Mouse (Mus musculus) frontal cortex, postnatal 25 days (tissue): Measurements from ENCODE around the gene Paxbp1.

Source experiments
- DNase-seq, 2 experiments: peaks; one replicate each; pipeline ENCODE4 v3.0.0; 2022; ENCODE audit warnings: low spot score in 2 of 2

Paxbp1 gene

DNA sequence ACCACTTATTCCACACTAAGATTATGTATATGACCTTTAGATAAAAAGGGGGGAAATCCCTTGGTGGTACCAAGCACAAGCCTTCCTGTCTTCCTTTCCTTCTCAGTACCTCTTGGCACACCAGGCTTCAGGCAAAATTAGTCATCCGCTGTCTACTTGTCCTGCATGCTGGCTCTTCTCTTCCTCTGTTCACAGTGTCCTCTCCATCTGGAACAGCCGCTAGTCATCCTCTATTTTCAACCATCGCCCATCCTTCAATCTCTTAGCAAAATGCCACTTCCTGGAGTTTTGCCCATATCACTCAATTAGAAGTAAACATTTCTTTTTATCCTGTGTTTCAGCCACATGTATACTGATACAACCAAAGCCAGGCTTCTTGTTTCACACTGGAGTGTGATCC lies 46.5 kb downstream of the Paxbp1 start:
- DNase-seq = no peak

DNA sequence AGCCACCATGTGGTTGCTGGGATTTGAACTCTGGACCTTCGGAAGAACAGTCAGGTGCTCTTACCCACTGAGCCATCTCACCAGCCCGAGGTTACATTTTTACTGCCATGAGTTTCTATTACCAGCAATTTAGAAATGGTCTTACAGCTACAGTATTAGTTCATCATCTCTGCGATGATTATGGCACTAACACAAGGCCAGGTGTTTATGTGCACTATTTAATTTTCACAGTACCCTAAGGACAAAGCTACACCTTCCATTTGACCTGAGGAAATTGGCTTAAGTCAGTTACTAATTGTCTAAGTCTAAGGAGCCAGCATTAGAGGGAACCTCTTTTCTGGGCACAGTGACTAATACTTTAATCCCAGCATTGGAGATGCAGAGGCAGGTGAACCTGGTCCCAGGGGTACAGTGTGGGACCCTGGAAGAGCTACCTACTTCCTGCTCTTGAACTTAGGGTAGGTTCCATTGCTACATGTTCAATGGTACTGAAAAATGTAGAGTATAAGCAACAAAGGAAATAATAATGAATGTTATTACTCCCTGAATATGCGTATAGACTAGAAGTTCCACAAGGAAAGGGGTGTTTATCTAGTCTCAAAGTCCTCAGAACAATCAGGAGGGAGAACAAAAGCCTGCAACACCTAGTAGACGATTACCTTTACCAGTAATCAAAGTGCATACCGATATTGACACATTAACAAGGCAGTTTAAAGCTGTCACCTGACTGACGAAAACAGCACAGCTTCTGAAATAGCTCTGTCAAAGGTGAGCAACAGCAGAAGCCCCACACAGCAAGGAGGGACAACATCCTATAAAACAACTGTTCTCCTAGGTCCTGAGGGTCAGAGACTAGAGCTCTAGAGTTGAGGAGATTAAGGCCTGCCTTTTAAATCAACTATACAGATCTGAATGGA lies 47.8 kb downstream of the Paxbp1 start:
- no peak for DNase-seq

- DNase-seq = no peak
Measured at GRCm38 (mm10) chr16:90995498-90995897, 48.8 kb downstream of the Paxbp1 start.

DNA sequence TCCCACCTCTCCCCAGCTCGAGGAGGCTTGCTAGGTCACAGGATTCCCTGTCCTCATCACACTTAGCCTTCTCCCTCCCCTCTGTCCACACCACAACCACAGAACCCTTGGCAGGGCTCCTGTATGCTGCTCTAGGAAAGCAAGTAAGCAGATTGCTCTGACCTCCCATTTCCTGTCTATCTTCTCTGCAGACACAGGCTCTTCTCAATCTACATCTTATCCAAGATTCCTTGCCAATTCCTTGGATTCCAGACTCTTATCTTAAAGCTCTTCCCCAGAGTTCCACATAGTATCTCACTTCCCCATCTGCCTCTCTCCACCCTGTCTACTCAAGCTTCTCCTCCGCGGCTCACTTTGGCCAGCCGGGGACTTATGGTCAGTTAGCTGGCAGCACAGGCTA lies 49.3 kb downstream of the Paxbp1 start:
- no peak for DNase-seq

- DNase-seq = no peak
Measured at GRCm38 (mm10) chr16:90989162-90989561, 55.2 kb downstream of the Paxbp1 start.

DNA sequence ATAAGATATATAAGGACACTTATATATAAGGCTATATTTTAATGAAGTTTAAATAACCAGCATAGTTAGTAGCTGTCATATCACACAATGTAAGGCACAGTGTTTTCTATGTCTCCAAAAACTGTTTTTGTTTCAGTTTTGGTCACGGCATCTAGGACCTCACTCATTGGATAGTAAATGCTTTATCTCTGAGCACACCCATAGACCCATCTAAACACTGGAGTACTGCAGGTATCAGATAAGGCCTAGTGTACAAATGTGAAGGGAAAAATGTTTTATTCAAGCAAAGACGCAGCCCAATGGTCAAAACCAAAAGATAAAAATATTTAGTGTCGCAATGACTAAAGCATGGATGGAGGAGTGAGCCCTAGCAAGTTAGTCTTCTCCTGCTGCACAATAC lies 55.7 kb downstream of the Paxbp1 start:
- DNase-seq = no peak

- no peak for DNase-seq
Measured at GRCm38 (mm10) chr16:90988039-90988438, 56.3 kb downstream of the Paxbp1 start.

GRCm38 (mm10) chr16:90971004-90971403 lies 73.3 kb downstream of the Paxbp1 start:
- DNase-seq = no peak

DNA sequence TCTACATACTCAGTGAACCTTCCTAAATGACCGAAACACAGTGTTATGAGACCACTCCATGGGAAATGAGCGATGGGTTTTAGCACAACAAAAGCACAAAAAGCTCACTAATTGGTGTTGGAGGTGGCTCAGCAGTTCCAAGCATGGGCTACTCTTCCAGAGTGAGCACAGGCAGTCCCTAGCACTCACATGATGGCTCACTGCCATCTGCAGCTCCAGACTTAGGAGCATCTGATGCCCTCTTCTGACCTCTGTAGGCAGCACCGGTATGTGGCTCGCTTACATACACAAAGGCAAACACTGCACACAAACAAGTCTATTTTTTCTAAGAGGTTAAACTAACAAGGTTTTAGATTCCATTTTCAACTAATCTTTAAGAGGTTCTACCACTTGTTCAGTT lies 78.1 kb downstream of the Paxbp1 start:
- DNase-seq = no peak

- no peak for DNase-seq
Measured at GRCm38 (mm10) chr16:90964302-90964701, 80.0 kb downstream of the Paxbp1 start.
